Mouse (Mus musculus) embryonic facial prominence, embryonic 15.5 days (tissue): ENCODE results near the gene Rmi1. TPM values are rescaled to one million over a fixed set of nuclear protein-coding genes. Genes with fewer than 3 reads are reported as not detected.
"Not testable (repeated sequence)": the region's sequence is repeated elsewhere in the genome, so short reads cannot be mapped to it uniquely, and the experiment has no call there.

Experiments used
- ATAC-seq: fragments of 200-750 bp; cut with Nextera tagmentation; 2 replicates; pipeline ENCODE4 v1.8.0; 2017; ENCODE audit warnings: low read depth, moderate TSS enrichment; ENCODE audit not compliant: insufficient number of reproducible peaks, low FRiP score, low TSS enrichment
- H3K27ac ChIP-seq: fragments of 300-500 bp; sonication (generic); replicated peaks from 2 replicates; pipeline ENCODE4 v1.5.1; 2015; ENCODE audit warnings: mild to moderate bottlenecking, inconsistent platforms
- H3K27me3 ChIP-seq: fragments of 300-500 bp; sonication (generic); 2 replicates; pipeline ENCODE4 v1.6.1; 2015; ENCODE audit warnings: inconsistent platforms
- H3K36me3 ChIP-seq: fragments of 300-500 bp; sonication (generic); 2 replicates; pipeline ENCODE4 v1.6.1; 2015; ENCODE audit warnings: mild to moderate bottlenecking, inconsistent platforms
- H3K4me1 ChIP-seq: fragments of 300-500 bp; sonication (generic); 2 replicates; pipeline ENCODE4 v1.6.1; 2015; ENCODE audit warnings: inconsistent platforms
- H3K4me2 ChIP-seq: fragments of 300-500 bp; sonication (generic); replicated peaks from 2 replicates; pipeline ENCODE4 v1.6.1; 2015; ENCODE audit warnings: mild to moderate bottlenecking, inconsistent platforms
- H3K4me3 ChIP-seq: fragments of 300-500 bp; sonication (generic); replicated peaks from 2 replicates; pipeline ENCODE4 v1.5.1; 2015; ENCODE audit warnings: mild to moderate bottlenecking, inconsistent platforms
- H3K9ac ChIP-seq: fragments of 300-500 bp; sonication (generic); 2 replicates; pipeline ENCODE4 v1.6.1; 2015; ENCODE audit warnings: inconsistent platforms
- H3K9me3 ChIP-seq: fragments of 300-500 bp; sonication (generic); replicated peaks from 2 replicates; pipeline ENCODE4 v1.6.1; 2016; ENCODE audit warnings: inconsistent platforms
- WGBS: fragments of 180-500 bp; shearing (Covaris S2); methylation state at CpG from one replicate; pipeline ENCODE4 v1.1.7; 2015; 5-methylcytosine and 5-hydroxymethylcytosine counted together
- polyA plus RNA-seq: library from polyadenylated mRNA; unstranded; fragments of >200 nt; fragmentation: Nextera tagmentation; extraction: Ambion mirVana; gene quantifications from 2 replicates; pipeline ENCODE4 v1.2.1, GENCODE M21; 2015

Rmi1 gene
- polyA plus RNA-seq, 1 experiment from 2014 or later: 26.1 TPM

DNA sequence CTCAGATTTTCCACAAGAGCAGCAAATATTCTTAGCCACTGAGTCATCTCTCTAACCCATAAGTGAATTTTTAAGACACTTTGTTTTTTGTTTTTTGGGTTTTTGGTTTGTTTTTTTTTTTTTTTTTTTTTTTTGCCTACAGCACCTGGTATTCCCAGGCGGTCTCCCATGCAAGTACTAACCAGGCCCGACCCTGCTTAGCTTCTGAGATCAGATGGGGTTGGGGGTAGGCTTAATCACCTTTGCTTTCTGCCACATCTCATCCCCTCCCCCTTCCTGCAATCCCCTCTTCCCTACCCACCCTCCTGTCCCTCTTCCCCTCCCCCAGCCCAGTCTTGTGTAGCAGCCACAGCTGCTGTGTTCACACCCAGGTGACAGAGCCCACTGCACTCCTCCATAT, 37.7 kb downstream of the Rmi1 start:
- H3K4me3 ChIP-seq: no peak overlapping the region
- no peaks in the 10 kb centered on the region for H3K36me3 ChIP-seq
- H3K27me3 ChIP-seq: no peaks in the 10 kb centered on the region
- peaks cover 4% of the 10 kb centered on the region; the same call in 1 of the 2 replicates for H3K4me1 ChIP-seq
- H3K4me2 ChIP-seq: no peak overlapping the region
- no peak overlapping the region for H3K9ac ChIP-seq
- no peak overlapping the region for H3K27ac ChIP-seq
- no peaks in the 10 kb centered on the region for H3K9me3 ChIP-seq
- WGBS: 70% methylated on average over 2 of the region's 2 CpGs
- ATAC-seq: no peak

DNA sequence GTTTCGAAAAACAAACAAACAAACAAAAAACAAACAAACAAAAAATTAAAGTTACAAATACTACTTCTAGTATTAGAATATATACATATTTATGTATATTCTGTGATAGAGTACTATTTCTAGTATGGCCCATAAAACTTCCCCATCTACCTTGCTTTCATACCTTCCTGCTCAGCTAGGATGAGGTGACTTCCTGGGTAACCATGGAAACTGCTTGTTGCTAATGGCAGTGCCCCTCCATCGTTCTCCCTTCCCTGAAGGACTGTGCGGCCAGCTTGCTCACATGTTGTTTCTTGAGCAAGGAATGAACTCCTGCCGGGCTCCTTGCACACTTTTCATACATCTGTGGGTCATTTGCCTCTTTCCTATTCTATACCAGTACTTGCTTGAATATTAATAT, 41.3 kb downstream of the Rmi1 start:
- WGBS: 65% methylated on average over 4 of the region's 4 CpGs
- ATAC-seq: no peak
- no peak overlapping the region for H3K4me2 ChIP-seq

GRCm38 (mm10) chr13:58443787-58444186, 41.7 kb downstream of the Rmi1 start:
- Histone ChIP-seq H3K9ac (no peak overlapping the region), H3K4me3 (no peak overlapping the region), H3K36me3 (no peaks in the 10 kb centered on the region), H3K4me2 (no peak overlapping the region), H3K27ac (no peak overlapping the region), H3K9me3 (no peaks in the 10 kb centered on the region), H3K27me3 (no peaks in the 10 kb centered on the region), H3K4me1 (peaks cover 4% of the 10 kb centered on the region; the same call in 1 of the 2 replicates)
- WGBS: 27% methylated on average over 7 of the region's 7 CpGs
- ATAC-seq: no peak

More for the DNA sequence above, 41.3 kb downstream of the Rmi1 start:
- H3K36me3 ChIP-seq: no peaks in the 10 kb centered on the region
- H3K27me3 ChIP-seq: no peaks in the 10 kb centered on the region
- H3K9me3 ChIP-seq: no peaks in the 10 kb centered on the region
- no peak overlapping the region for H3K27ac ChIP-seq
- no peak overlapping the region for H3K9ac ChIP-seq
- peaks cover 4% of the 10 kb centered on the region; the same call in 1 of the 2 replicates for H3K4me1 ChIP-seq
- H3K4me3 ChIP-seq: no peak overlapping the region

DNA sequence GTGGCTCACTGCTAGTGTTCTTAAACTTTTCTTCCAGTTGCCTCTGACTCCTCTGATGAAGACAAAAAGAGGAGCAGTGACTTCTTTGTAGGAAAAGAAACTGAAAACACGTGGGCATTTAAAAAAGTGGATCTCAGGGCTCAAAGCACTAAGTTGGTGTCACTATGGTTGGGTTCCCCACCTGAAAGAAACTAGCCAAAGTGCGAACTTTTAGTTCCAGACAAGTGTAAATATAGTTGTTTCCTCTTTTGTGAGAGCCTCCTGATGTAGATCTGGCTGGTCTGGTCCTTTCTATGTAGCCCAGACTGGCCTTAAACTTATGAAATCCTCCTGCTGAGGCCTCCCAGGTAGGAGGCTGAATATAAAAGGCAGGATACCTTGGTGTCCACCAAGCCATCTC, 44.5 kb downstream of the Rmi1 start:
- H3K4me1 ChIP-seq: peaks cover 4% of the 10 kb centered on the region; the same call in 1 of the 2 replicates
- no peak for ATAC-seq
- no peaks in the 10 kb centered on the region for H3K9me3 ChIP-seq
- H3K27ac ChIP-seq: no peak overlapping the region
- no peak overlapping the region for H3K4me2 ChIP-seq
- H3K36me3 ChIP-seq: no peaks in the 10 kb centered on the region
- H3K27me3 ChIP-seq: peaks cover 6% of the 10 kb centered on the region; the same call in 1 of the 2 replicates
- WGBS: 85% methylated on average over 2 of the region's 2 CpGs
- no peak overlapping the region for H3K4me3 ChIP-seq
- no peak overlapping the region for H3K9ac ChIP-seq

- Histone ChIP-seq H3K4me2 (no peak overlapping the region), H3K4me3 (no peak overlapping the region), H3K9me3 (no peaks in the 10 kb centered on the region), H3K4me1 (peaks cover 14% of the 10 kb centered on the region), H3K36me3 (no peaks in the 10 kb centered on the region), H3K9ac (no peak overlapping the region), H3K27ac (no peak overlapping the region), H3K27me3 (peaks cover 15% of the 10 kb centered on the region)
- WGBS: 81% methylated on average over 22 of the region's 22 CpGs
- no peak for ATAC-seq
Measured at GRCm38 (mm10) chr13:58450459-58451182, 48.6 kb downstream of the Rmi1 start.

- H3K9ac ChIP-seq: no peak overlapping the region
- H3K27ac ChIP-seq: no peak overlapping the region
- H3K36me3 ChIP-seq: no peaks in the 10 kb centered on the region
- no peak for ATAC-seq
- WGBS: 66% methylated on average over 4 of the region's 4 CpGs
- H3K27me3 ChIP-seq: peaks cover 18% of the 10 kb centered on the region
- H3K4me3 ChIP-seq: no peak overlapping the region
- H3K9me3 ChIP-seq: no peaks in the 10 kb centered on the region
- H3K4me2 ChIP-seq: no peak overlapping the region
- peaks cover 14% of the 10 kb centered on the region for H3K4me1 ChIP-seq
Measured at GRCm38 (mm10) chr13:58452246-58452645, 50.2 kb downstream of the Rmi1 start.

DNA sequence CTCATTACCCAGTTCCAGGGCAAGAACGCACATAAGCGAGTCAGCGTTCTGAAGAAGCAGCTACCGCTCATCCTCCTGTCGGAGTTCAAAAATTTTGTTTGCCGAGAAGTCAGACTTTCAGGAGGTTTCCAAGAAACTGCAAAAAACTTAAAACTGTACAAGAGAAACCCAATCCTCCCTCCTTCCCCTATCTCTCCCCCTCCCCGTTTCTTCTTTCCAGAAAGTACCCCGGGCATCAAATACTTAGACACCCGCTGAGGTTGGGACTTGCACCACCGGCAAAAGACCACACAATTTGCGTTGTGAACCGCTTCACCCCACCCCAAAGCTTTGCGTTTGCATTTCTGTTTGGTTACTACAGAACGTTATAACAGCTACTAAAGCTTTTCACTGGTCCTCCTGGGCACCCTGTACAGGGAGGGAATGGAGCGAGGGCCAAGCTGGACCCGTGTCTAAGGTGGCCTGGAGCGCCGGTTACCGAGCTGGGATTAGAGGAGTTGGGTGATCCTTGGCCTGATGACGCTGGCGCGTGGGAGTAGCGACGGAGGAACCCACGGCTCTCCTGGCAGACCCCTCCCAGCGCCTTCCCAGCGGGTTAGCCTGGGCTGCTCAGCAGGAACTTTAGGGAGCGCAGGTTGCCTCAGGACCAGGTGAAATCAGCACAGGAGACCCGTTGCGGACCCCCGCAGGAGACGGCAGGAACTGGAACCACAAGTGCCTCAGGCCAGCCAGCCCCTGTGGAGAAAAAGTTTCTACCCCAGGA, 50.8 kb downstream of the Rmi1 start:
- Histone ChIP-seq H3K27ac (no peak overlapping the region), H3K4me2 (peak overlapping the region; percentile 64), H3K9me3 (no peaks in the 10 kb centered on the region), H3K9ac (peak overlapping the region; percentile 9; the same call in 1 of the 2 replicates), H3K36me3 (no peaks in the 10 kb centered on the region), H3K4me3 (peak overlapping the region; percentile 39), H3K4me1 (peaks cover 14% of the 10 kb centered on the region), H3K27me3 (peaks cover 18% of the 10 kb centered on the region)
- no peak for ATAC-seq
- WGBS: 7% methylated on average over 32 of the region's 32 CpGs

DNA sequence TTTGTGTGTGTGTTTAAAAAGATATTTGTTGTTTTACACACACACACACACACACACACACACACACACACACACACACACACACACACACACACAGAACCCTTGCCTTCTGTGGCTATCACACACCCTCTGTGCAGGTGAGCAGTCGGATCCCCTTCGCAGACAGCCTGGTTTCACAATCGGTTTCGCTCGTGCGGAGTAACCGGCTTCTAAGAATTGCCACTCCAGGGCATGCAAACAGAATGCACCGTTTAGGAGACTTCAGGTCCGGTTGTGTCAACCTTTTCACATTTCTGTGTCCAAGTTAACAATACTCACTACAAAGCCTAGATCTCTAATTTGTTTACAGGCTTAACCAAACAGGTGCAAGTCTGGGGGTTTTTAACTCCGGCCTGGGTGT, 51.5 kb downstream of the Rmi1 start:
- peak overlapping the region; percentile 39 for H3K4me3 ChIP-seq
- peak overlapping the region; percentile 64 for H3K4me2 ChIP-seq
- peaks cover 18% of the 10 kb centered on the region for H3K27me3 ChIP-seq
- ATAC-seq: no peak
- H3K9ac ChIP-seq: no peak overlapping the region
- H3K27ac ChIP-seq: no peak overlapping the region
- no peaks in the 10 kb centered on the region for H3K9me3 ChIP-seq
- H3K4me1 ChIP-seq: peaks cover 14% of the 10 kb centered on the region
- 23% methylated on average over 10 of the region's 10 CpGs for WGBS
- no peaks in the 10 kb centered on the region for H3K36me3 ChIP-seq

- 69% methylated on average over 10 of the region's 10 CpGs for WGBS
- H3K4me1 ChIP-seq: peaks cover 14% of the 10 kb centered on the region
- H3K27me3 ChIP-seq: peaks cover 12% of the 10 kb centered on the region
- H3K9ac ChIP-seq: no peak overlapping the region
- no peaks in the 10 kb centered on the region for H3K9me3 ChIP-seq
- ATAC-seq: no peak
- no peak overlapping the region for H3K27ac ChIP-seq
- no peak overlapping the region for H3K4me3 ChIP-seq
- no peaks in the 10 kb centered on the region for H3K36me3 ChIP-seq
- H3K4me2 ChIP-seq: no peak overlapping the region
Measured at GRCm38 (mm10) chr13:58456547-58456946, 54.5 kb downstream of the Rmi1 start.

DNA sequence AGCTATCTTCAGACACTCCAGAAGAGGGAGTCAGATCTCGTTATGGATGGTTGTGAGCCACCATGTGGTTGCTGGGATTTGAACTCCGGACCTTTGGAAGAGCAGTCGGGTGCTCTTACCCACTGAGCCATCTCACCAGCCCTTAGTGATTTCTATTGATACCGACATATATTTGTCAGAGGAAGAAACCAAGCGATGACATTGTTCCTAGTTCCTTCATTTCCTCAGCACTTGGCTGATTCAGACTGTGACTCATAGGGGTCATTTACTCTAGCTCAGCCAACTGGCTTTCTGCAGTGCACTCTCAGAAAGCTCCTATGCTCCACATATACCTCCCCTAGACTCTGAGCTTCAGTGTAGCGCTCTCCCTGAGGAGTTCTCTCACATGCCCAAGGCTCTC, 56.8 kb downstream of the Rmi1 start:
- ATAC-seq, H3K36me3 ChIP-seq, H3K4me2 ChIP-seq, H3K4me3 ChIP-seq, H3K27me3 ChIP-seq, H3K9ac ChIP-seq, H3K27ac ChIP-seq, H3K9me3 ChIP-seq, H3K4me1 ChIP-seq: not testable (repeated sequence)
- 93% methylated on average over 6 of the region's 6 CpGs for WGBS
